Mouse (Mus musculus) hindbrain, embryonic 15.5 days (tissue): ENCODE measurements at regions not wholly inside any gene's neighbourhood (a gene's known extent, or its start where the extent isn't known, plus 50 kb on each side); places are given as distances from the start of the nearest gene placed in this dataset.

ENCODE experiments used
- ATAC-seq: fragments of 200-750 bp; cut with Nextera tagmentation; 2 replicates; pipeline ENCODE4 v1.8.0; 2017; ENCODE audit warnings: low read depth, moderate number of reproducible peaks, moderate TSS enrichment; ENCODE audit not compliant: low FRiP score
- H3K27ac ChIP-seq: fragments of 300-500 bp; sonication (generic); replicated peaks from 2 replicates; pipeline ENCODE4 v1.5.1; 2015; ENCODE audit warnings: mild to moderate bottlenecking, inconsistent platforms
- H3K27me3 ChIP-seq: fragments of 300-500 bp; sonication (generic); 2 replicates; pipeline ENCODE4 v1.6.1; 2015; ENCODE audit warnings: control low read depth, inconsistent platforms
- H3K36me3 ChIP-seq: fragments of 300-500 bp; sonication (generic); 2 replicates; pipeline ENCODE4 v1.6.1; 2015; ENCODE audit warnings: control low read depth, inconsistent platforms
- H3K4me1 ChIP-seq: fragments of 300-500 bp; sonication (generic); replicated peaks from 2 replicates; pipeline ENCODE4 v1.6.1; 2015; ENCODE audit warnings: control low read depth, inconsistent platforms
- H3K4me2 ChIP-seq: fragments of 300-500 bp; sonication (generic); 2 replicates; pipeline ENCODE4 v1.6.1; 2015; ENCODE audit warnings: moderate library complexity, mild to moderate bottlenecking, inconsistent platforms
- H3K4me3 ChIP-seq: fragments of 300-500 bp; sonication (generic); 2 replicates; pipeline ENCODE4 v1.5.1; 2015; ENCODE audit warnings: mild to moderate bottlenecking, inconsistent platforms
- H3K9ac ChIP-seq: fragments of 300-500 bp; sonication (generic); 2 replicates; pipeline ENCODE4 v1.6.1; 2015; ENCODE audit warnings: inconsistent platforms
- H3K9me3 ChIP-seq: fragments of 300-500 bp; sonication (generic); 2 replicates; pipeline ENCODE4 v1.6.1; 2016; ENCODE audit warnings: control low read depth, inconsistent platforms
- WGBS: fragments of 180-500 bp; shearing (Covaris S2); methylation state at CpG from one replicate; pipeline ENCODE4 v1.1.7; 2015; 5-methylcytosine and 5-hydroxymethylcytosine counted together

- WGBS, result 83% methylated on average over 3 of the region's 3 CpGs
- H3K27ac ChIP-seq, result no peak overlapping the region
- H3K9ac ChIP-seq, result no peak overlapping the region
These were observed 143.4 kb upstream of the Rarb start for GRCm38 (mm10) chr14:16962216-16962826.

GRCm38 (mm10) chr14:16957802-16958201 is 138.8 kb upstream of the Rarb start:
- H3K4me3 ChIP-seq, result no peak overlapping the region
- H3K27me3 ChIP-seq, result no peaks in the 10 kb centered on the region
- no peak for ATAC-seq
- WGBS, result 50% methylated on average over 3 of the region's 3 CpGs
- peaks cover 8% of the 10 kb centered on the region; the same call in 1 of the 2 replicates for H3K4me1 ChIP-seq
- H3K4me2 ChIP-seq, result no peak overlapping the region
- no peaks in the 10 kb centered on the region for H3K9me3 ChIP-seq
- H3K27ac ChIP-seq, result no peak overlapping the region
- no peaks in the 10 kb centered on the region for H3K36me3 ChIP-seq
- no peak overlapping the region for H3K9ac ChIP-seq

More at GRCm38 (mm10) chr14:16962216-16962826, 143.4 kb upstream of the Rarb start:
- Histone ChIP-seq H3K9me3 (no peaks in the 10 kb centered on the region), H3K4me1 (no peaks in the 10 kb centered on the region), H3K27me3 (no peaks in the 10 kb centered on the region), H3K36me3 (no peaks in the 10 kb centered on the region), H3K4me3 (no peak overlapping the region), H3K4me2 (no peak overlapping the region)
- no peak for ATAC-seq

DNA sequence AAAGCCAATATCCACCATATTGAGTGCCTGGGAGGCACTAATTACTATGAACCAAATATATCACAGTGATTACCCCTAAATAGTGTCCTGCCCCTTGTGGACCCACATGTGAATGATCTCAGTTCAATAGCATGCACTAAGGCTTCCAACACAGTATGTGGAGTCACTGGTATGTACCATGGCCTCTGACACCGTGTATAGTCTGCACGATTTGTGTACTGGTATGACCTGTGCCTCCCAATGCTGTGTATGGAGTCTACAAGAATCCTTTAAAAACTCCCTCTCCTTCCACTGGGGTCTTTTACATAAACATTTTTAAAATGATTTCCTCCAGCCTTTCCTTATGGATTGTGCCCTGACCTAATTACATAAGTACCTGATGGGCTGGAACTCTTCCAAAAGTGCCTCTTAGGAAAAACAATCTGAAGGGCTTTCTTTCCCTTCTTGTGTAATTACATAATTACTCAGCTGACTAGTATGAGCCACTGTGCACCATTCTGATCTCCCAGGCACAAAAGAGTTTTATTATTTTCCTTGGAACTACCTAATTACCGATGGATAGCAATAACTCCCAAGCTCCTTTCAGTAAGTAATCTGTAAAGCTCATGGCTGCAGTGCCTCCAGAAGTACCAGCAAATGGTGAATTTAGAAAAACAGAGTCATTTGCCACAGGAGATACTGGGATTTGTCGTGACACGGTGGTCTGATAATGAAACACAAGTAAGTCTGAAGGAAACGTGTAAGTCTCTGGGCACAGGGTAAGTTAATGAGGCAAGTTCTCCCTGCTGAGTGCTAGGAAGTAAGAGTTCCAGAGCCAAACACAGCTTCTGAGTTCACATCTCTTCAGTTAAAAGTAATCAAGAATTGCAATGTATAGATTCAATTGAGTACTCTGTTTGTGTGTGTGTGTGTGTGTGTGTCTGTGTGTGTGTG is 135.8 kb upstream of the Rarb start:
- 56% methylated on average over 6 of the region's 6 CpGs for WGBS
- H3K9ac ChIP-seq, result no peak overlapping the region
- peak; percentile 86 for ATAC-seq
- no peak overlapping the region for H3K4me2 ChIP-seq
- H3K27me3 ChIP-seq, result no peaks in the 10 kb centered on the region
- no peaks in the 10 kb centered on the region for H3K9me3 ChIP-seq
- no peak overlapping the region for H3K4me3 ChIP-seq
- H3K36me3 ChIP-seq, result no peaks in the 10 kb centered on the region
- H3K27ac ChIP-seq, result no peak overlapping the region
- peaks cover 8% of the 10 kb centered on the region; the same call in 1 of the 2 replicates for H3K4me1 ChIP-seq

- Histone ChIP-seq H3K9me3 (no peaks in the 10 kb centered on the region), H3K27me3 (no peaks in the 10 kb centered on the region), H3K9ac (no peak overlapping the region), H3K27ac (no peak overlapping the region), H3K4me1 (no peaks in the 10 kb centered on the region), H3K4me2 (no peak overlapping the region), H3K4me3 (no peak overlapping the region), H3K36me3 (no peaks in the 10 kb centered on the region)
- WGBS, result 87% methylated on average over 1 of the region's 1 CpGs
- ATAC-seq, result no peak
These were observed 129.8 kb upstream of the Rarb start for GRCm38 (mm10) chr14:16948736-16949135.

GRCm38 (mm10) chr14:16944441-16944840 is 125.5 kb upstream of the Rarb start:
- no peak for ATAC-seq
- H3K9ac ChIP-seq, result no peak overlapping the region
- no peak overlapping the region for H3K4me2 ChIP-seq
- no peak overlapping the region for H3K4me3 ChIP-seq
- WGBS, result 88% methylated on average over 1 of the region's 1 CpGs
- H3K27ac ChIP-seq, result no peak overlapping the region
- H3K9me3 ChIP-seq, result no peaks in the 10 kb centered on the region
- no peaks in the 10 kb centered on the region for H3K27me3 ChIP-seq
- no peaks in the 10 kb centered on the region for H3K4me1 ChIP-seq
- no peaks in the 10 kb centered on the region for H3K36me3 ChIP-seq

DNA sequence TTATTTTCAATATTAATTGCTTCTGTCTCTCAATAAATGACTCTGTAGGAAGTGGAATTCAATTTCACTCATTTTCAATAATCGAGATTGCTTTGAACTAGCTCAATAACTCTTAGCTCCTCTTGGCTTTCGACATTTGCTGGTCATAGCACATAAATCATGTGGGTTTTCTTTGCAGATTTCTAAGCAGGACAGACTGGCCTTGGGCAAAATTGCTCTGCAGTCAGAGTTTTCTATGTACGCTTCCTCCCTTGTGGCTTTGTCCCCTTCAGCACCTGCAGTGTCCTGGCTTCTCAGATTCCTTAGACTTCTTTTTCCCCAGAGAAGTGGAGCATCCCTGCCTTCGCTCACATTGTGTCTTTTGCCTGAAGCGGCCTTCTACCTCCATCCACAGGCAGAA is 124.6 kb upstream of the Rarb start:
- no peaks in the 10 kb centered on the region for H3K9me3 ChIP-seq
- 67% methylated on average over 5 of the region's 5 CpGs for WGBS
- no peaks in the 10 kb centered on the region for H3K27me3 ChIP-seq
- ATAC-seq, result peak; percentile 51; the same call in 1 of the 2 replicates
- H3K27ac ChIP-seq, result no peak overlapping the region
- H3K9ac ChIP-seq, result no peak overlapping the region
- no peaks in the 10 kb centered on the region for H3K4me1 ChIP-seq
- no peaks in the 10 kb centered on the region for H3K36me3 ChIP-seq
- no peak overlapping the region for H3K4me2 ChIP-seq
- H3K4me3 ChIP-seq, result no peak overlapping the region

DNA sequence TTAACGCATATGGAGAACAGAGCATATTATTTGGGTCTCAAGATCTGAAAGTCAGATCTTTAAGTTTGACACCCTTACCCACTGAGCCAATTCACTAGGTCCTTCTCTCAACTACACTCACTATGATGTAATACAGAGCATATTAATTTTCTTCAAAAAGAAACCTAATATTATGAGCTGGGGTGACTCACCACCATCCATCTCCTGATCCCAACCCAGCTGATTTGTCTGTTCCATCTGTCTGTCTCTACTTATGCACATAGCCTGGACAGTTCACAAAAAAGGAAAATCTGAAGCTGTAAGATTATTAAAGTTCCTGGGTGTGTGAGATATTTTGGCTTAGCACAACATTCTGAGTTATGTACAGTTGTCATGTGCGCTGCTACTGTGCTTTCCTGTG is 108.2 kb upstream of the Rarb start:
- Histone ChIP-seq H3K27ac (no peak overlapping the region), H3K36me3 (no peaks in the 10 kb centered on the region), H3K27me3 (no peaks in the 10 kb centered on the region), H3K4me1 (no peaks in the 10 kb centered on the region), H3K4me2 (no peak overlapping the region), H3K9ac (no peak overlapping the region), H3K9me3 (no peaks in the 10 kb centered on the region), H3K4me3 (no peak overlapping the region)
- ATAC-seq, result no peak
- 93% methylated on average over 2 of the region's 2 CpGs for WGBS

- H3K27me3 ChIP-seq, result no peaks in the 10 kb centered on the region
- H3K27ac ChIP-seq, result no peak overlapping the region
- ATAC-seq, result no peak
- no peak overlapping the region for H3K4me2 ChIP-seq
- H3K9ac ChIP-seq, result no peak overlapping the region
- H3K4me3 ChIP-seq, result no peak overlapping the region
- H3K9me3 ChIP-seq, result no peaks in the 10 kb centered on the region
- peaks cover 17% of the 10 kb centered on the region for H3K4me1 ChIP-seq
- H3K36me3 ChIP-seq, result no peaks in the 10 kb centered on the region
- 39% methylated on average over 9 of the region's 9 CpGs for WGBS
These were observed 82.7 kb upstream of the Rarb start for GRCm38 (mm10) chr14:16901534-16902147.

DNA sequence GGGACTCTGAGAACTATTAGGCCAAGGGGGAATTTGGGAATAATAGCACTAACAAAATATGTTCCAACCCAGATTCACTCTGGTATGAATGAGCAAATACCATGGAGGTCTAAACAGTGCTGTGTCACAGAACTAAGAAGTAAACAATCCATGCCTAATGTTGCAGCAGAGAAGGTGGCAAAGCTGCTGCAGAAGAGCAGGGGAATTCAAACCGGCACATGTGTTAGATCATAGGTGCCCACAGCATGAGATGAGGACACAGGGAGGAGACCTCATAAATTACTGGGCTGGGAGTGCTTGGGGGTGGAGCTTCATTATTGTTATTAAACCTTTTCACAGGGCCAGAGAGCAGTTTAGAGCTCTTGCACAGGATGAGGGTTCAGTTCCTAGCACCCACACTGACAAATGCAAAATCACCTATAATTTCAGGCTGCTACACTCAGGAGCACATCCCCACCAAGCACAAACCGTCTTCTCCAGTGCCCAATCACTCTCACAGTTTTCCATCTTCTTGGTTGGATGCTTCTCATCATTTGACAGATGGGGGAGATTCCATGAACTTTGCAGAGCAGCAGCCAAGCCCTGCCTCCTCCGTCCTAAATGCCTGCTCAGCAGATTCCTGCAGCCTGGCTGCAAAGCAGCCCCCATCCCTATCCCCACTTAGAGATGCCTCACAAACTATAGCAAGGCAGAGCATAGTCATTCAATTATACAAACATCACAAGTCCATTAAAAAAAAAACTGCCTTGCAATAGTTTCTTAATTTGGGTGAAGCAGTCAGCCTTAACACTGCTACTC is 79.0 kb upstream of the Rarb start:
- Histone ChIP-seq H3K4me1 (peaks cover 17% of the 10 kb centered on the region), H3K27me3 (no peaks in the 10 kb centered on the region), H3K36me3 (no peaks in the 10 kb centered on the region), H3K27ac (no peak overlapping the region), H3K9ac (no peak overlapping the region), H3K9me3 (no peaks in the 10 kb centered on the region), H3K4me3 (no peak overlapping the region), H3K4me2 (no peak overlapping the region)
- ATAC-seq, result peak; percentile 80
- WGBS, result 21% methylated on average over 3 of the region's 3 CpGs

- H3K4me3 ChIP-seq, result no peak overlapping the region
- no peak overlapping the region for H3K27ac ChIP-seq
- H3K9ac ChIP-seq, result no peak overlapping the region
- WGBS, result 61% methylated on average over 3 of the region's 3 CpGs
- H3K4me2 ChIP-seq, result no peak overlapping the region
- peaks cover 17% of the 10 kb centered on the region for H3K4me1 ChIP-seq
- no peaks in the 10 kb centered on the region for H3K36me3 ChIP-seq
- no peaks in the 10 kb centered on the region for H3K9me3 ChIP-seq
- ATAC-seq, result no peak
- H3K27me3 ChIP-seq, result no peaks in the 10 kb centered on the region
These were observed 78.0 kb upstream of the Rarb start for GRCm38 (mm10) chr14:16896974-16897373.

GRCm38 (mm10) chr14:16881249-16881648 is 62.3 kb upstream of the Rarb start:
- no peaks in the 10 kb centered on the region for H3K36me3 ChIP-seq
- no peaks in the 10 kb centered on the region for H3K4me1 ChIP-seq
- H3K4me3 ChIP-seq, result no peak overlapping the region
- no peaks in the 10 kb centered on the region for H3K9me3 ChIP-seq
- no peak for ATAC-seq
- H3K27me3 ChIP-seq, result no peaks in the 10 kb centered on the region
- no peak overlapping the region for H3K9ac ChIP-seq
- H3K4me2 ChIP-seq, result no peak overlapping the region
- no peak overlapping the region for H3K27ac ChIP-seq
- WGBS, result 54% methylated on average over 3 of the region's 3 CpGs
